Mouse (Mus musculus) G1E (cell line): ENCODE measurements around the gene Apol6. TPM values are rescaled to one million over a fixed set of nuclear protein-coding genes. Genes with fewer than 3 reads are reported as not detected.

Experiments used
- ATAC-seq: 2 replicates; pipeline ENCODE4 v1.8.0; 2016; ENCODE audit warnings: mild to moderate bottlenecking; ENCODE audit not compliant: insufficient number of reproducible peaks, poor library complexity, low FRiP score, severe bottlenecking; ENCODE audit errors: extremely low read depth
- DNase-seq: peaks from one replicate; pipeline ENCODE4 v3.0.0; 2012; ENCODE audit warnings: low spot score
- H3K27me3 ChIP-seq: 2 replicates; pipeline ENCODE4 v1.6.1; 2012; ENCODE audit warnings: mild to moderate bottlenecking, low read length, inconsistent platforms; ENCODE audit not compliant: insufficient read depth
- H3K36me3 ChIP-seq: replicated peaks from 2 replicates; pipeline ENCODE3; 2012; ENCODE audit warnings: mild to moderate bottlenecking, inconsistent platforms
- H3K4me1 ChIP-seq: 2 replicates; pipeline ENCODE4 v1.6.1; 2012; ENCODE audit warnings: low read depth, low read length, inconsistent platforms, mixed read lengths; ENCODE audit not compliant: insufficient read depth
- H3K4me3 ChIP-seq: 2 replicates; pipeline ENCODE4 v1.5.1; 2012; ENCODE audit warnings: low read depth, mild to moderate bottlenecking, inconsistent platforms, low read length, moderate library complexity, mixed read lengths
- H3K9me3 ChIP-seq: replicated peaks from 2 replicates; pipeline ENCODE4 v1.6.1; 2012; ENCODE audit warnings: inconsistent platforms
- CTCF ChIP-seq: IDR thresholded peaks from 2 replicates; pipeline ENCODE4 v1.5.1; 2012; ENCODE audit warnings: low read depth, low read length, inconsistent platforms, mixed read lengths
- GATA1 ChIP-seq: IDR thresholded peaks from 2 replicates; pipeline ENCODE4 v1.6.1; 2012; ENCODE audit warnings: borderline replicate concordance, low read length, inconsistent platforms, mixed read lengths
- GATA2 ChIP-seq: IDR thresholded peaks from 2 replicates; pipeline ENCODE4 v1.6.1; 2012; ENCODE audit warnings: low read depth, low read length, inconsistent platforms, borderline replicate concordance
- POLR2AphosphoS5 ChIP-seq: IDR thresholded peaks from 2 replicates; pipeline ENCODE4 v1.6.1; 2012; ENCODE audit warnings: low read depth, low read length, inconsistent platforms; ENCODE audit not compliant: insufficient replicate concordance
- TAL1 ChIP-seq: conservative IDR thresholded peaks from 2 replicates; pipeline ENCODE4 v1.6.1; 2012; ENCODE audit warnings: low read depth, low read length, inconsistent platforms, mixed read lengths
- polyA plus RNA-seq: library from polyadenylated mRNA; stranded (reverse); fragments of >175 nt; gene quantifications from 2 replicates; pipeline ENCODE4 v1.2.3, GENCODE M21; 2012
- total RNA-seq, 2 experiments: library from RNA; stranded (forward) in 1 of 2; stranded (reverse) in 1 of 2; fragments of 200-1000 nt in 1 of 2; fragments of >200 nt in 1 of 2; fragmentation: Nextera tagmentation in 1 of 2; gene quantifications; 2 replicates each; pipeline ENCODE4 v1.2.3; 2014 to 2017

The Apol6 gene
- total and polyA plus RNA-seq, 3 experiments = 0.22 TPM; not detected in 2

DNA sequence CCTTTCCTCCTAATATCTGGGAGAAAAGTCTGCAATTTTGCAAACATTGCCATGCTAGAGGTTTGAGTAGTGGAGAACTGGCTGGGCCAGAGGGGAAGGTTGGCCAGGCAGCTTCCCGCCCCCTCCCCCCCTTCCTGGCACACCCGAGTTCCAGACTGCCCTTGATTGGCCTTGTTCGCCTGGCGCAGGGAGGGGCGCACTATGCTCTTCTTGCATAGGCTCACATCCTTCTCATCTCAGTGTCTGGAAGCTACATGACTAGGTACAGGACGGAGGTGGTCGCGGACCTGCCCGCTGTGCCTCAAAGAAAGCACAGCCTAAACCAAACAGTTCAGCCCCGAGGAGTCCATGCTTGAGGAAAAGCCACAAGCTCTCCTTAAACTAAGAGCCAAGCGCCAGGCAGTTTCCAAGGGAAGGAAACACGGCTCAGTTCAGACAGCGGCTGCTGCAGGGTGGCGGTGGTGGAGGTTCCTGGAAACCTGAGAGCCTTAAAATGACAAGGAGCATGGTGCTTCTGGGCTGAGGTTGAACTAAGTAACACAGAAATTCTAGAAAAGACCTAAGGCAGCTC is 36.2 kb downstream of the Apol6 start:
- DNase-seq (no peak), ATAC-seq (no peak)
- Histone ChIP-seq H3K36me3 (no peaks in the 10 kb centered on the region), H3K9me3 (no peaks in the 10 kb centered on the region), H3K27me3 (no peaks in the 10 kb centered on the region), H3K4me1 (no peaks in the 10 kb centered on the region), H3K4me3 (no peak overlapping the region)
- TF ChIP-seq POLR2AphosphoS5 (no peak), TAL1 (no peak), GATA1 (no peak), GATA2 (no peak), CTCF (no peak)

GRCm38 (mm10) chr15:77081454-77081853 is 36.9 kb downstream of the Apol6 start:
- H3K4me3 ChIP-seq = no peak overlapping the region
- H3K36me3 ChIP-seq = no peaks in the 10 kb centered on the region
- DNase-seq (no peak), ATAC-seq (no peak)
- H3K27me3 ChIP-seq = no peaks in the 10 kb centered on the region
- no peaks in the 10 kb centered on the region for H3K4me1 ChIP-seq
- no peak for TF ChIP-seq POLR2AphosphoS5
- TF ChIP-seq CTCF = no peak
- TF ChIP-seq TAL1 = no peak
- TF ChIP-seq GATA1 = no peak
- TF ChIP-seq GATA2 = no peak
- H3K9me3 ChIP-seq = no peaks in the 10 kb centered on the region

DNA sequence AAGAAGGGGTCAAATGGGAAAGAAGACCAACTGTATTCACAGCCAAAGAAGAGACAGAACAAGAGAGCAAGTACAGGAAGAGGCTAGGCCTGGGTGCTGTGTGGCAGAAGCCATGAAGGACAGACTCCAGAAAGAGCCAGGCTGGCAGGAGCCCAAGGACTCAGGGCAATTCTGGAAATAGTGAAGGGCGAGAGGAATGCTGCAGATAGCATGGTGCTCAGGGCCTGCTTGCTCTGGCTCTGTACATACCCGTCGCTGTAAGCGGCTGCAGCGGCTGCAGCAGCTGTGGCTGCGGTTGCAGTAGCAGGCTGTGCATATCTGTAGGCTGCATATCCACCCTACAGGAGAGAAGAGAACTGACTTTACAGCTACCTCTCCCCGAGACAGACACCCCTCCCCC is 41.3 kb downstream of the Apol6 start:
- Histone ChIP-seq H3K4me3 (no peak overlapping the region), H3K9me3 (no peaks in the 10 kb centered on the region), H3K27me3 (no peaks in the 10 kb centered on the region), H3K36me3 (no peaks in the 10 kb centered on the region), H3K4me1 (no peaks in the 10 kb centered on the region)
- TF ChIP-seq POLR2AphosphoS5 (no peak), TAL1 (no peak), GATA2 (no peak), CTCF (no peak), GATA1 (no peak)
- DNase-seq = no peak
- no peak for ATAC-seq

- Histone ChIP-seq H3K27me3 (no peaks in the 10 kb centered on the region), H3K4me1 (no peaks in the 10 kb centered on the region), H3K9me3 (no peaks in the 10 kb centered on the region), H3K4me3 (no peak overlapping the region), H3K36me3 (no peaks in the 10 kb centered on the region)
- DNase-seq (no peak), ATAC-seq (no peak)
- TF ChIP-seq GATA1 (no peak), GATA2 (no peak)
These were observed 42.0 kb downstream of the Apol6 start for GRCm38 (mm10) chr15:77086488-77086887.

DNA sequence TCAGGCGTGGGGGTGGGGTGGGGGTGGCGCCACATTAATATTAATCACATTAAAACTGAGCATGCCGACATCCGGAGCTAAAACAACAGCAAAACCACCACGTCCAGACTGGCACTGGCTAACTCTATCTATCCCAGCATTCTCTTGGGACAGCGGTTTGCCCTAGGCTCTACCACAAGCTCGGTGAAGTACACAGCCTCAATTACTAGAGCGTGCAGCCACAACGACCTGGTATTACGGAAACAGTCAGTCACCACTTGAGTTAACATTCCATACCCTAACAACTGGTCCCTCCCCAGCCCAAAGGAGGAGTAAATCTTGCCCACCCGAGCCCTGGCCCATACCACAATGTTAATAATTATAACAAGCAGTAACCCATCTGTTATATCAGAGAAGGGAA is 44.7 kb downstream of the Apol6 start:
- Histone ChIP-seq H3K9me3 (no peaks in the 10 kb centered on the region), H3K4me1 (no peaks in the 10 kb centered on the region), H3K36me3 (no peaks in the 10 kb centered on the region), H3K4me3 (no peak overlapping the region), H3K27me3 (no peaks in the 10 kb centered on the region)
- TF ChIP-seq TAL1 (no peak), GATA2 (no peak), POLR2AphosphoS5 (no peak), GATA1 (no peak)
- ATAC-seq (no peak), DNase-seq (no peak)

DNA sequence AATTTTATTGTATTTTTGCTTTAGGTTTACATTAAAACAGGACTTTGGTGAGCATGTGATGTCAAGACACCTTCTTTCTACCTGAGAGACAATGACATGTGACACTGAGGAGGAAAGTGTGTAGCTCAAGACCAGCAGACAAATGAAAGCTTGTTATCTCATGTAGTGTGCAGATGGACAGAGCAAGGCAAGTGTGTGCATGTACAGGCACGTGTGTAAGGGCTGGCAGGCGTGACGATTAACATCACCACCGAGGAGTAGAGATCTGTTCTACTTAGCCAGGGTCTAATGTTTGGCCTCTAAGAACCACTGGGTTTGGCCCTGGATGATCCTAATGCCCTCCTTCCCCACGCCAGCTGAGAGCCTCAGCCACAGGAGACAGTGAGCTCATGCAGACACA is 46.0 kb downstream of the Apol6 start:
- Histone ChIP-seq H3K9me3 (no peaks in the 10 kb centered on the region), H3K4me1 (no peaks in the 10 kb centered on the region), H3K27me3 (no peaks in the 10 kb centered on the region), H3K36me3 (no peaks in the 10 kb centered on the region), H3K4me3 (no peak overlapping the region)
- DNase-seq (no peak), ATAC-seq (no peak)
- TF ChIP-seq POLR2AphosphoS5 = no peak
- TF ChIP-seq GATA2 = no peak
- no peak for TF ChIP-seq TAL1
- no peak for TF ChIP-seq CTCF
- no peak for TF ChIP-seq GATA1

DNA sequence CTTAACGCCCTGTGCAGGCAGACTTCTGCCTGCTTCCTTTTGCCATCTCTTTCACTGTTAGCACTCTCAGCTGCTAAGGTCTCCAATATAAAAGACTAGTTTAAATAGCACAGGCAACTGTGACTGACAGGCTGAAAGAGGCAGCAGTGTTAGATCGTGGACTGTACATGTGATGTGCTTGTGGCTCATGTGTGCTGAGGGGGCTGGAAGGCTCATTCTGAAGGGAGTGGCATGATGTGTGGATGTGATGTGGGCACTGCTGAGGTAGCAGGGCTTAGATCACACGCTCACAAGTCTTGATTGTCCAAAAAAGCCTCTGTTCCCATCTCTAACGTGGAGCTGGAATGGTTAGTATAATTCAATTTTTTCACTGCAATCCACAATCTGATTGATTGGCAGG is 46.9 kb downstream of the Apol6 start:
- Histone ChIP-seq H3K27me3 (no peaks in the 10 kb centered on the region), H3K36me3 (no peaks in the 10 kb centered on the region), H3K9me3 (no peaks in the 10 kb centered on the region), H3K4me3 (no peak overlapping the region), H3K4me1 (no peaks in the 10 kb centered on the region)
- DNase-seq (no peak), ATAC-seq (no peak)
- TF ChIP-seq CTCF (no peak), POLR2AphosphoS5 (no peak), GATA1 (no peak), GATA2 (no peak), TAL1 (no peak)
